Mouse (Mus musculus) cerebellum, postnatal 10 days (tissue): ENCODE measurements at regions not wholly inside any gene's neighbourhood (a gene's known extent, or its start where the extent isn't known, plus 50 kb on each side); places are given as distances from the start of the nearest gene placed in this dataset.

ENCODE experiments used
- DNase-seq, 2 experiments: peaks; one replicate each; pipeline ENCODE4 v3.0.0; 2021; ENCODE audit warnings: mixed read lengths in 2 of 2

DNA sequence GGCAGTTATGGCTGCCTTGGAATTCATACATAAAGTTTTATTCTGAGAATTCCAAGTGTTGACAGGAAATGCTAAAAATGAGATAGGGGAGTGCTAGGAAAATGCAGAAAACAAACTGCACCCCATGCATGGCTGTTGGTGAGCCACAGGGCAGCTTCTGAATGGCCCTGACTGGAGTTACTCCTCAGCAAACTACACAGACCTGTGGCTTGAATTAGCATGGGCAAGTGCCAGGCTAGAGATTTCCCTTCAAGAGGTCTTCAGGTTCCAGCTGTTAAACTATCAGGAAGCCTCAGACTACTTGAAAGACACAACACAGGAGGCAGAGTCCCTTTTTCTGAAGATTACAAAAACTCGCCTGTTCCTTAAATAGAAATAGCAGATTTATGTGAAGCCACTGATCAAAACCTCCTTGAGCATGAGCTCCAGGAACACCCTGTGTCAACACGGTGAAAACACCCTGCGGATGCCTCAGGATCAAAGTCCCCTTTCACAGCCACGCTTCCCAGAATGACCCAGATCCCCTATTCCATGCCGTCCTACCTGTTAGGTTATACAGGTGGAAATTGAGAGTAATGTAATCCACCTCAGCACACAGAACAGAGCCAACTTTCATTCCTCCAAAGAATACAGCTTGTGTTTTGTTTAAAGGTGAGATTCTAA lies 217.9 kb upstream of the Impg1 start:
- no peak for DNase-seq

DNA sequence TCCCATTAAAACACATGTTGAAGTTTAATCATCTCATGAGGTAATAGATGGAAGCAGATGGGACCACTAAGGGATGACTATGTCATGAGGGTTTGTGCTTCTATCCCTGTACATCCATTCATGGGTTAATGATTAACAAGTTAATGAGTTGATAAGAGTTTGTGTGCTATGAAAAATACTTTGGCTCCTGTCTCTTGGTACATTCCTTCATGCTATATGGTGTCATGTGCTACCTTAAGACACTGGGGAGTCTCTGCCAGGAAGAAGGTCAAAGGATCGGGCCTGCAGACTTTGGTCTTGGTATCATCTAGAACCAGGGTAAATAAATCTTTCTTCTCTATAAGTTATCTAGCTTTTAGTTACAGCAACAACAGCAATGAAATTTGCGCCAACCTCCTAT lies 216.4 kb upstream of the Impg1 start:
- DNase-seq, result no peak

DNA sequence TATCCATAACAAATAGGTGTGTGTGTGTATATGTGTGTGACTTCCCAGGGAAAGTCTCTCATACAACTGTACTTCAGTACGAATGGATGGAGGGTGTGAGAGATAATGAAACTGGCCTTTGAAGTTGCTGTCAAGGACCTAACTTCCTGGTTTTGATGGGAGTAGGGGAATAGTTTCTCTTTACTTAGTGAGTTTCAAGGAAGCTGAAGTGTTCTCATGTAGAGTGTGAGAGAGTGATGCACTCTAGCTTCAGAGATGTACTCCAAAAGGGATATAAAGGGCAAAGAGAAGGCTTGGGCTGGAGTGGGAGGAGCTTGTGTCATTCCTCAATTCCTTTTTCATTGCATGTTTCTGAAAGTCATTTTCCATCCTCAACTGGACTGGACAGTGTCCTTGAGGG lies 206.2 kb upstream of the Impg1 start:
- DNase-seq, result no peak

DNA sequence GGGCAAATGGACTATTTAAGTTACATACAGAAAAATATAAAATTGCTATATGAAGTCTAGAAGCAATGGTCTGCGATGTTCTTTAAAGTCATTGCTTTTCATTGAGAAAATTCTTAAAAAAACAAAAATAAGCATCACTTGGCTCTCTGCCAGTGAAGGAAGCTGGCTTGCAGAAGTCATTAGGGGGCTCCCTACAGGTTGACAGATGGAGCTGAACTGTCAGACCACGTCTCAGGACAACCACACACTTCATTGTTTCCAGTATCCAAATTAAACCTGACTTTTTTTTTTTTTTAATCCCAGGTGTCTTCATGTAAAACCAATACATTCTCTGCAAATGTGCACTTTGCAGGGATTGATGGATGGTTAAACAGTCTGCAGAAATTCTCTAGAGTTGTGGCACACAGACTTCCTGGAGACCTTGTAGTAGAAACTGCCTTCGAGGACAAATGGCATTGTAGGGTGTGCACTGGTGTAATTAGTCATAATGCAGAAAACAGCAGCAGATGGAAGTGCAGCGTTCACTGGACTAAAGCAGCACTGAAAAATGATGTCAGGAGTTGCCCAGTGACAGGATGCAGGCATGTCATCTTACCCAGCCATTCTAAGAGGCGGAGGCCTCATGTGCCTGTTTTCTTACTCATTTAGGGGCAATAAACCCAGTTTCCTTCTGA lies 203.4 kb upstream of the Impg1 start:
- peak; percentile 44 to 58 for DNase-seq

DNA sequence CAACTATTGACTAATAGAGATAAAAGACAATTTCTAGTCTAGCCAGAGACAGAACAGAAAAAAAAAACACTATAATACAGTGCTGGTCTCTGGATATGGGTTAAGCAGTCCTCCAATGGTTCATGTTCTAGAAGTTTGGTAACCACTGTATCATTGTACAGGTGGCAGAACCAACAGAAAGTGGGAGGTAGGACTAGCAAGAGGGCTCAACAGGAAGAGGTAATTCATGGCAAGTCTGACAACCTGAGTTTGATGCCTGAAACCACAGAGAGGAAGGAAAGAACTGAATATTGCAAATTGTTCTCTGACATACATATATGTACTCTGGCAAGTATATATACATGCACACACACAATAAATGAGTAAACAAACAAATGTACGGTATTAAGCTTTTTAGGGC lies 193.5 kb upstream of the Impg1 start:
- DNase-seq, result no peak

DNA sequence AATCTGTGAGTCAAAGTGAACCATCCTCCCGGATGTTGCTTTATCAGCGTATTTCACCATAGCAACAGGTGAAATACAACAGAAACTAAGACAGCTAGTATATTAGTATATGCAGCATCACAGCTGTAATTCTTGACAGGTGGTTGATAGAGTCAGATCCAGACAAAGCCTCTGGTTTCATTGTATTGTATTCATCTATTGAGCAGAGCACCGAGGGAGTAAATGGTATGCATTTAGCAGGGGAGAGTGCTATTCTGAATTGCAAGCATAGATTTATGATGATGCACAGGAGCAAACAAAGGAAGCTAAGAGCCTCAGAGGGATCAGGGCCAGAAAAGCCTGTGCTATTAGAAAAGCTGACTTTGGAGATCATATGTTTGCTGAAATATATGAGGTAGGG lies 149.8 kb upstream of the Impg1 start:
- DNase-seq, result no peak

DNA sequence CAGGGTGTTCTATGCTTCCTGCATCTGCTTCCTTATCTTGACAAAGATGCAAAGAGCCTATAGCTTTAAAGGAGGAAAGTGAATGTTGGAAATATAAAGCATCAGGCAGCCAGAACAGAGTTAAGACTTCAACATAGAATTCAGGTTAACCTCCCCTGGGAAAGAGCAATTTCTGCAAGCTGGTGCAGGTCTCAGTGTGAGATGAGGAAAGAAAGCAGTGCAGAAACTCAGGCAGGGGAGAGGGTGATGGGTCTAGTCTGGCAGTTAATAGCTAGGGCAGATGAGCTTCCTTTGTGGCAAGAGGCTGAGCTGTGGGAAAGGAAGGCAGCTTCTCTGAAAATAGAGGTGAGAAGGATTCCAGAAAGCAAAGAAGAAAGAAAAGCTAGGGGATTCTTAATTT lies 134.7 kb upstream of the Impg1 start:
- peak in 1 of 2 experiments; percentile 4 for DNase-seq

DNA sequence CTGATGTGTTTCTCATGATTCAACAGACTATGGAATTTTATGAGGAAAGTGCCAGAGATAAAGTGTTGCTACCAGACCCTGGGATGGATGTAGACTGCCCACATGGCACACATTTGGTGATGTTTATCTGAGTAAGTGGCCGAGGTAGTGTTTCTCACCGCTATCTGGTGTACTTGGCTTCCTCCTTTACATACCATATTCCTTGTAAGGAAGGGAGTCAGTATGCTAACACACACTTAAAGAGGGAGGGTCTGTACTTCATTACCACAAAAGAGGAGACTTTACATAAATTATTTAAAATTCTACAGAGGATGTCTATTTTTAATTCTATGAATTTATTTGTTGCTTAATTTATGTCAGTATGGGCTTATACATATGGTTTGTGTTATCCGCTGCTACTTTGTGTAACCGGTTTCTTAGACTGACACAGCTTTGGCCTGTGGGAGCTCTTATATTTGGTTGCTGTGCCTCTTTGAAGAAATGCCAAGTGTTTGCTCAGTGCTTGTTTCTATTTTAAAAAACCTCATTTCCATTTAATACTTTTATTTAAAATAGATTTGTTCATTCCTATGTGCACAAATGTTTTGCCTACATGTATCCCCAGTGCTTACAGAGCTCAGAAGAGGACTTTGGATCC lies 100.2 kb upstream of the Impg1 start:
- no peak for DNase-seq

DNA sequence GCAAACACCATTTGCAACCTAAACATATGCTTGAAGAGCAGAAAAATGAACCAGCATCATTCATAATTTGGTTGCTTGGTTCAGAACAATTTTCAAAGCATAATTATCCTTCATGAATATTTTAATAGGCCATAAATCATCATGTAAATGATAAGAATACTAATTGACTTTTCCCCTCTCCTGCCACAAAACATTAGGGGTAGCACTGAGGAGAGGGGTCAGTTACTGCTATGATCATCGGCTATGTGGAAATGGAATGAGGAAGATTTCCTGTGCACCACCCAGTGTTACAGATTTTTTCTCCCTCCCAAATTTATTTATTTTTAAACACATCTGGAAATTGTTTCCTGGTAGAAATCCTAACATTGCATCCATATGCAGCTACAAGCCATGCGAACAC lies 98.4 kb upstream of the Impg1 start:
- no peak for DNase-seq

DNA sequence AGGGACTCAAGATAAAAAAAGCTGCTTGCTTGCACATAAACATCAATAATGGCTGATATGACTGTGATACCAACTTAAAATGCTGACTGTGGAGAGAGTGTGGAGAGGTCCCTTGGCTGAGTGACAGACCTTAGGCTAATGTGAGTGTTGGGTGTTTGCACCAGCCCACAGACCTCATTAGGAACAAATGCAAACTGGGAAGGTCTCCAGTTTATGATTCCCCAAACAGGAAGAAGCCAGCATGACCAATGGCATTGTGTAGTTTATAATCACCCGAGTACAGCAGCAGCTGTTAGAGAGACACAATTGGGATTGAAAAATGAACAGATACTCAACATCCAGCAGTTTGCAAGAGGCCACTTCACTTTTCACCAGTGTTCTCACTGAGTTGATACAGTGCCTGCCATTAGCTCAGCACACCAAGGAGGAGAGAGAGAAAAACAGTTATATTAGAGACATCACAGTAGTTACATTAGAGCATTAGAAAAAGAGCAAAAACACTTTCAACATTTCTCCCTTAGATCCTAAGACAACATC lies 90.3 kb upstream of the Impg1 start:
- DNase-seq, result no peak
